Mouse (Mus musculus) yolk sac, embryonic 10.5 days (tissue): ENCODE measurements around the gene Mlana.
A peak's percentile ranks its signal among the peaks of the same experiment; 100 is the strongest.

Experiments
- DNase-seq: peaks from one replicate; pipeline ENCODE4 v3.0.0-alpha.2; 2017; ENCODE audit warnings: low spot score

Mlana gene

GRCm38 (mm10) chr19:29675562-29676078 is 22.0 kb upstream of the Mlana start:
- DNase-seq, result peak; percentile 54

- DNase-seq, result no peak
Observed at GRCm38 (mm10) chr19:29676479-29677193, 21.0 kb upstream of the Mlana start.

GRCm38 (mm10) chr19:29678181-29678778 is 19.3 kb upstream of the Mlana start:
- DNase-seq, result no peak

GRCm38 (mm10) chr19:29680182-29681152 is 17.2 kb upstream of the Mlana start:
- no peak for DNase-seq

GRCm38 (mm10) chr19:29683844-29684540 is 13.6 kb upstream of the Mlana start:
- DNase-seq, result no peak

GRCm38 (mm10) chr19:29695071-29695470 is 2.6 kb upstream of the Mlana start:
- no peak for DNase-seq

GRCm38 (mm10) chr19:29696309-29696708 is 1.3 kb upstream of the Mlana start:
- no peak for DNase-seq

GRCm38 (mm10) chr19:29696840-29697239 is 784 bp upstream of the Mlana start:
- no peak for DNase-seq

GRCm38 (mm10) chr19:29701707-29702106 is 4.1 kb downstream of the Mlana start:
- DNase-seq, result no peak

- no peak for DNase-seq
Observed at GRCm38 (mm10) chr19:29704436-29704835, 6.8 kb downstream of the Mlana start.

- no peak for DNase-seq
Observed at GRCm38 (mm10) chr19:29707314-29707898, 9.8 kb downstream of the Mlana start.

GRCm38 (mm10) chr19:29708003-29708402 is 10.4 kb downstream of the Mlana start:
- no peak for DNase-seq

- no peak for DNase-seq
Observed at GRCm38 (mm10) chr19:29708461-29708860, 10.8 kb downstream of the Mlana start.

- DNase-seq, result no peak
Observed at GRCm38 (mm10) chr19:29709461-29709860, 11.8 kb downstream of the Mlana start.

- no peak for DNase-seq
Observed at GRCm38 (mm10) chr19:29713451-29713850, 15.8 kb downstream of the Mlana start.

GRCm38 (mm10) chr19:29717854-29718253 is 20.2 kb downstream of the Mlana start:
- DNase-seq, result no peak

- DNase-seq, result no peak
Observed at GRCm38 (mm10) chr19:29718476-29718875, 20.9 kb downstream of the Mlana start.

GRCm38 (mm10) chr19:29735421-29735820 is 37.8 kb downstream of the Mlana start:
- DNase-seq, result no peak

GRCm38 (mm10) chr19:29739608-29740007 is 42.0 kb downstream of the Mlana start:
- DNase-seq, result no peak

- no peak for DNase-seq
Observed at GRCm38 (mm10) chr19:29740661-29741060, 43.0 kb downstream of the Mlana start.

GRCm38 (mm10) chr19:29743531-29743930 is 45.9 kb downstream of the Mlana start:
- no peak for DNase-seq
